Mouse (Mus musculus): ENCODE measurements at regions not wholly inside any gene's neighbourhood (a gene's known extent, or its start where the extent isn't known, plus 50 kb on each side); places are given as distances from the start of the nearest gene placed in this dataset.

GRCm38 (mm10) chr14:120607801-120608200 is 129.6 kb downstream of the Rap2a start:
- TF ChIP-seq MYOG (IDR thresholded peaks at IDR 0.05; ENCODE audit: control insufficient read depth, extremely low read depth, insufficient read length), result no peak
- TF ChIP-seq USF1 (IDR thresholded peaks at IDR 0.05; ENCODE audit: low read depth), result no peak
- no peak for TF ChIP-seq CTCF (IDR thresholded peaks at IDR 0.05; ENCODE audit: control insufficient read depth, insufficient read depth, insufficient read length)
- TF ChIP-seq MYOD1 (IDR thresholded peaks at IDR 0.05; ENCODE audit: control insufficient read depth, insufficient read length, low read depth), result no peak
- no peak for TF ChIP-seq MAX (IDR thresholded peaks at IDR 0.05)

Measured in C2C12 (cell line).